ENCODE assay signal across 8 mouse cellular contexts in genomic region chr1:39534831-39535230, GRCm38 (mm10). TPM values are rescaled to one million over a fixed set of nuclear protein-coding genes. Genes with fewer than 3 reads are reported as not detected.
DNase-seq lines count a peak whose midpoint lies in the region; ATAC-seq and TF ChIP-seq lines count a peak whose summit lies in the region.

Cnot11 (plus strand) TSS chr1:39534992.

- H3K4me2 ChIP-seq in lung, postnatal 0 days (replicated peaks; ENCODE audit: low read depth, low read length) = peak within 1 kb of the TSS; percentile 97
- peak within 1 kb of the TSS; percentile 84 for H3K4me2 ChIP-seq in embryonic facial prominence, embryonic 11.5 days (ENCODE audit: low read depth, low read length)
- peak within 1 kb of the TSS; percentile 89 for H3K4me2 ChIP-seq in heart, embryonic 13.5 days
- peak within 1 kb of the TSS; percentile 76 for H3K4me2 ChIP-seq in midbrain, postnatal 0 days (ENCODE audit: low read depth, low read length, poor library complexity, severe bottlenecking)

- H3K9me3 ChIP-seq in lung, postnatal 0 days (ENCODE audit: low read length) = no peaks in the 10 kb centered on the region
- H3K9me3 ChIP-seq in embryonic facial prominence, embryonic 11.5 days (replicated peaks; ENCODE audit: control insufficient read depth, low read length) = no peaks in the 10 kb centered on the region
- no peaks in the 10 kb centered on the region for H3K9me3 ChIP-seq in heart, embryonic 13.5 days
- H3K9me3 ChIP-seq in midbrain, postnatal 0 days (ENCODE audit: low read length) = no peaks in the 10 kb centered on the region

- H3K4me3 ChIP-seq in lung, postnatal 0 days (ENCODE audit: low read depth, low read length) = peak within 1 kb of the TSS; percentile 93
- peak within 1 kb of the TSS; percentile 93 for H3K4me3 ChIP-seq in embryonic facial prominence, embryonic 11.5 days (ENCODE audit: low read depth, low read length)
- peak within 1 kb of the TSS; percentile 93 for H3K4me3 ChIP-seq in heart, embryonic 13.5 days
- peak within 1 kb of the TSS; percentile 97 for H3K4me3 ChIP-seq in midbrain, postnatal 0 days (ENCODE audit: low read depth, low read length)

- H3K9ac ChIP-seq in lung, postnatal 0 days (replicated peaks; ENCODE audit: low read depth) = peak within 1 kb of the TSS; percentile 84
- peak within 1 kb of the TSS; percentile 91 for H3K9ac ChIP-seq in embryonic facial prominence, embryonic 11.5 days (replicated peaks; ENCODE audit: low read length)
- peak within 1 kb of the TSS; percentile 93 for H3K9ac ChIP-seq in heart, embryonic 13.5 days
- peak within 1 kb of the TSS; percentile 96 for H3K9ac ChIP-seq in midbrain, postnatal 0 days (replicated peaks; ENCODE audit: low read length, poor library complexity, severe bottlenecking)

- H3K27ac ChIP-seq in lung, postnatal 0 days (ENCODE audit: low read length) = peak within 1 kb of the TSS; percentile 95
- peak within 1 kb of the TSS; percentile 69 for H3K27ac ChIP-seq in embryonic facial prominence, embryonic 11.5 days (replicated peaks; ENCODE audit: low read depth, low read length)
- H3K27ac ChIP-seq in heart, embryonic 13.5 days (replicated peaks) = peak within 1 kb of the TSS; percentile 92
- peak within 1 kb of the TSS; percentile 90 for H3K27ac ChIP-seq in midbrain, postnatal 0 days (ENCODE audit: low read depth, low read length)

- no peak for ATAC-seq in lung, postnatal 0 days
- ATAC-seq in embryonic facial prominence, embryonic 11.5 days (replicated peaks; ENCODE audit: insufficient number of reproducible peaks, low FRiP score, low TSS enrichment, low read depth) = no peak
- ATAC-seq in heart, embryonic 13.5 days (ENCODE audit: extremely low read depth, insufficient number of reproducible peaks, low FRiP score, low TSS enrichment) = no peak
- ATAC-seq in midbrain, postnatal 0 days (ENCODE audit: low FRiP score) = no peak
- no peak for ATAC-seq in inflammation-experienced regulatory T-cells, adult 6 months

- DNase-seq in lung, postnatal 0 days (ENCODE audit: low spot score) = no peak
- no peak for DNase-seq in lung, postnatal 4 days
- DNase-seq in embryonic facial prominence, embryonic 11.5 days (ENCODE audit: low spot score) = no peak
- no peak for DNase-seq in left cerebral cortex, postnatal 10 days (ENCODE audit: extremely low spot score in 1 of 2, low spot score in 2 of 2)
- DNase-seq in midbrain, postnatal 0 days (ENCODE audit: low spot score) = no peak
- DNase-seq in embryo, embryonic 11 days = no peak

- H3K36me3 ChIP-seq in lung, postnatal 0 days (ENCODE audit: insufficient read depth, low read length) = peaks cover 12% of the 10 kb centered on the region; the same call in 1 of the 2 replicates
- peaks cover 4% of the 10 kb centered on the region for H3K36me3 ChIP-seq in embryonic facial prominence, embryonic 11.5 days (replicated peaks; ENCODE audit: control insufficient read depth, insufficient read depth, low read depth, low read length)
- H3K36me3 ChIP-seq in heart, embryonic 13.5 days = peaks cover 24% of the 10 kb centered on the region
- H3K36me3 ChIP-seq in midbrain, postnatal 0 days (ENCODE audit: insufficient read depth, low read length) = peaks cover 10% of the 10 kb centered on the region

- WGBS in lung, postnatal 0 days = 34% methylated on average over 13 of the region's 13 CpGs
- WGBS in embryonic facial prominence, embryonic 11.5 days = 30% methylated on average over 13 of the region's 13 CpGs
- 27% methylated on average over 13 of the region's 13 CpGs for WGBS in heart, embryonic 13.5 days
- WGBS in midbrain, postnatal 0 days = 35% methylated on average over 13 of the region's 13 CpGs

- no peaks in the 10 kb centered on the region for H3K27me3 ChIP-seq in lung, postnatal 0 days (replicated peaks; ENCODE audit: insufficient read depth, low read length)
- H3K27me3 ChIP-seq in embryonic facial prominence, embryonic 11.5 days (ENCODE audit: control insufficient read depth, insufficient read depth, low read length) = no peaks in the 10 kb centered on the region
- peaks cover 9% of the 10 kb centered on the region; the same call in 1 of the 2 replicates for H3K27me3 ChIP-seq in heart, embryonic 13.5 days (replicated peaks)
- no peaks in the 10 kb centered on the region for H3K27me3 ChIP-seq in midbrain, postnatal 0 days (ENCODE audit: insufficient read depth, low read length)

- no peak for TF ChIP-seq CTCF in lung, postnatal 0 days (IDR thresholded peaks at IDR 0.05)
- TF ChIP-seq CTCF in midbrain, postnatal 0 days (IDR thresholded peaks at IDR 0.05) = no peak

- intact Hi-C loops in left cerebral cortex, postnatal 10 days (cut with DNase I) = loop anchor here (10.0 kb wide), 1 partner anchor 640 kb away; the partner anchor contains the start of gene Chst10

- TF ChIP-seq EP300 in lung, postnatal 0 days (IDR thresholded peaks at IDR 0.05) = no peak

- H3K4me1 ChIP-seq in lung, postnatal 0 days (ENCODE audit: insufficient read depth, low read depth, low read length) = peaks cover 5% of the 10 kb centered on the region; the same call in 1 of the 2 replicates
- 0 out of 2 replicates have a peak, but pooled peaks cover 2% of the 10 kb centered on the region for H3K4me1 ChIP-seq in embryonic facial prominence, embryonic 11.5 days (ENCODE audit: control insufficient read depth, insufficient read depth, low read length)
- peaks cover 22% of the 10 kb centered on the region for H3K4me1 ChIP-seq in heart, embryonic 13.5 days
- peaks cover 4% of the 10 kb centered on the region; the same call in 1 of the 2 replicates for H3K4me1 ChIP-seq in midbrain, postnatal 0 days (ENCODE audit: insufficient read depth, low read length)

RNA-seq across cellular contexts. Expression of gene Cnot11, which starts in this region (rescaled TPM):
- polyA plus RNA-seq in lung, postnatal 0 days (2015; fragmentation: Nextera tagmentation; extraction: Ambion mirVana) = 10.0 and 10.7 TPM in 2 replicates
- 31.6 and 34.8 TPM in 2 replicates for polyA plus RNA-seq in embryonic facial prominence, embryonic 11.5 days (2014; fragmentation: Nextera tagmentation; extraction: Ambion mirVana)
- 14.0 and 15.0 TPM in 2 replicates for polyA plus RNA-seq in heart, embryonic 13.5 days (2015; fragmentation: Nextera tagmentation; extraction: Ambion mirVana)
- 10 to 100 TPM; 24.4 to 26.4 TPM for total RNA-seq in left cerebral cortex, postnatal 10 days (2021)
- total RNA-seq in midbrain, postnatal 0 days (2014; rRNA removed) = 28.8 and 32.3 TPM in 2 replicates
- polyA plus RNA-seq in midbrain, postnatal 0 days (2015; fragmentation: Nextera tagmentation; extraction: Ambion mirVana) = 9.4 and 9.6 TPM in 2 replicates
- polyA plus RNA-seq in inflammation-experienced regulatory T-cells, adult 6 months (2017; shearing (Covaris generic)) = 1 to 10 TPM; 4.6 to 6.9 (median 4.6) TPM
